Mouse (Mus musculus): Measurements from ENCODE around the gene Nt5c1a. TPM values are rescaled to one million over a fixed set of nuclear protein-coding genes. Genes with fewer than 3 reads are reported as not detected.

The Nt5c1a gene
- not detected for polyA plus RNA-seq (2012; fragmentation: generic; extraction: Trizol)
- long read RNA-seq, experiment 1 = 0 reads
- long read RNA-seq, experiment 2 = 0 reads

GRCm38 (mm10) chr4:123201186-123202093 is at the start of gene Nt5c1a:
Gene Nt5c1a, plus strand, starts transcription at chr4:123201504.
- H3K36me3 ChIP-seq (ENCODE audit: control insufficient read depth, insufficient read depth) = no peaks in the 10 kb centered on the region
- H3K79me2 ChIP-seq (ENCODE audit: control insufficient read depth, insufficient read depth) = no peaks in the 10 kb centered on the region
- TF ChIP-seq MYOD1 (IDR thresholded peaks at IDR 0.05; ENCODE audit: control insufficient read depth, insufficient read length, low read depth) (no peak), CEBPB (IDR thresholded peaks at IDR 0.05; ENCODE audit: low read depth) (no peak), USF1 (IDR thresholded peaks at IDR 0.05; ENCODE audit: low read depth) (no peak), MAX (IDR thresholded peaks at IDR 0.05) (no peak), MYOG (IDR thresholded peaks at IDR 0.05; ENCODE audit: control insufficient read depth, extremely low read depth, insufficient read length) (no peak), FOSL1 (IDR thresholded peaks at IDR 0.05; ENCODE audit: insufficient read depth, low read length, poor library complexity, severe bottlenecking) (no peak), CTCF (IDR thresholded peaks at IDR 0.05; ENCODE audit: control insufficient read depth, insufficient read depth, insufficient read length) (no peak)
- no peak within 1 kb of the TSS for H3ac ChIP-seq (ENCODE audit: control insufficient read depth, insufficient read length, low read depth)
- peaks cover 67% of the 10 kb centered on the region for H3K27me3 ChIP-seq (ENCODE audit: control insufficient read depth, insufficient read depth, insufficient read length)
- H3K4me3 ChIP-seq (ENCODE audit: insufficient read depth, poor library complexity, severe bottlenecking) = no peak within 1 kb of the TSS
- no peaks in the 10 kb centered on the region for H3K79me3 ChIP-seq (ENCODE audit: low read depth)

- Histone ChIP-seq H3K4me3 (ENCODE audit: insufficient read depth, poor library complexity, severe bottlenecking) (no peak overlapping the region), H3ac (ENCODE audit: control insufficient read depth, insufficient read length, low read depth) (no peak overlapping the region), H3K36me3 (ENCODE audit: control insufficient read depth, insufficient read depth) (no peaks in the 10 kb centered on the region), H3K79me3 (ENCODE audit: low read depth) (no peaks in the 10 kb centered on the region), H3K27me3 (ENCODE audit: control insufficient read depth, insufficient read depth, insufficient read length) (peaks cover 20% of the 10 kb centered on the region), H3K79me2 (ENCODE audit: control insufficient read depth, insufficient read depth) (no peaks in the 10 kb centered on the region)
- no peak for TF ChIP-seq USF1 (IDR thresholded peaks at IDR 0.05; ENCODE audit: low read depth)
- no peak for TF ChIP-seq MAX (IDR thresholded peaks at IDR 0.05)
- TF ChIP-seq CTCF (IDR thresholded peaks at IDR 0.05; ENCODE audit: control insufficient read depth, insufficient read depth, insufficient read length) = no peak
- no peak for TF ChIP-seq MYOD1 (IDR thresholded peaks at IDR 0.05; ENCODE audit: control insufficient read depth, insufficient read length, low read depth)
- TF ChIP-seq CEBPB (IDR thresholded peaks at IDR 0.05; ENCODE audit: low read depth) = no peak
- TF ChIP-seq MYOG (IDR thresholded peaks at IDR 0.05; ENCODE audit: control insufficient read depth, extremely low read depth, insufficient read length) = no peak
- no peak for TF ChIP-seq FOSL1 (IDR thresholded peaks at IDR 0.05; ENCODE audit: insufficient read depth, low read length, poor library complexity, severe bottlenecking)
Observed at GRCm38 (mm10) chr4:123152003-123152402, 49.3 kb upstream of the Nt5c1a start.

- H3K79me3 ChIP-seq (ENCODE audit: low read depth) = no peaks in the 10 kb centered on the region
Observed at GRCm38 (mm10) chr4:123152976-123153375, 48.3 kb upstream of the Nt5c1a start.

GRCm38 (mm10) chr4:123155004-123155403 is 46.3 kb upstream of the Nt5c1a start:
- peaks cover 20% of the 10 kb centered on the region for H3K27me3 ChIP-seq (ENCODE audit: control insufficient read depth, insufficient read depth, insufficient read length)
- no peaks in the 10 kb centered on the region for H3K79me3 ChIP-seq (ENCODE audit: low read depth)
- no peaks in the 10 kb centered on the region for H3K79me2 ChIP-seq (ENCODE audit: control insufficient read depth, insufficient read depth)
- H3K36me3 ChIP-seq (ENCODE audit: control insufficient read depth, insufficient read depth) = no peaks in the 10 kb centered on the region
- H3ac ChIP-seq (ENCODE audit: control insufficient read depth, insufficient read length, low read depth) = no peak overlapping the region
- no peak overlapping the region for H3K4me3 ChIP-seq (ENCODE audit: insufficient read depth, poor library complexity, severe bottlenecking)
- TF ChIP-seq USF1 (IDR thresholded peaks at IDR 0.05; ENCODE audit: low read depth) (no peak), CTCF (IDR thresholded peaks at IDR 0.05; ENCODE audit: control insufficient read depth, insufficient read depth, insufficient read length) (no peak), MYOG (IDR thresholded peaks at IDR 0.05; ENCODE audit: control insufficient read depth, extremely low read depth, insufficient read length) (no peak), MYOD1 (IDR thresholded peaks at IDR 0.05; ENCODE audit: control insufficient read depth, insufficient read length, low read depth) (no peak), CEBPB (IDR thresholded peaks at IDR 0.05; ENCODE audit: low read depth) (no peak), FOSL1 (IDR thresholded peaks at IDR 0.05; ENCODE audit: insufficient read depth, low read length, poor library complexity, severe bottlenecking) (no peak), MAX (IDR thresholded peaks at IDR 0.05) (no peak)

More at GRCm38 (mm10) chr4:123152976-123153375, 48.3 kb upstream of the Nt5c1a start:
- Histone ChIP-seq H3K36me3 (ENCODE audit: control insufficient read depth, insufficient read depth) (no peaks in the 10 kb centered on the region), H3K79me2 (ENCODE audit: control insufficient read depth, insufficient read depth) (no peaks in the 10 kb centered on the region), H3K4me3 (ENCODE audit: insufficient read depth, poor library complexity, severe bottlenecking) (no peak overlapping the region), H3ac (ENCODE audit: control insufficient read depth, insufficient read length, low read depth) (no peak overlapping the region), H3K27me3 (ENCODE audit: control insufficient read depth, insufficient read depth, insufficient read length) (peaks cover 11% of the 10 kb centered on the region)
- TF ChIP-seq MAX (IDR thresholded peaks at IDR 0.05) = no peak
- no peak for TF ChIP-seq MYOG (IDR thresholded peaks at IDR 0.05; ENCODE audit: control insufficient read depth, extremely low read depth, insufficient read length)
- TF ChIP-seq USF1 (IDR thresholded peaks at IDR 0.05; ENCODE audit: low read depth) = no peak
- no peak for TF ChIP-seq CTCF (IDR thresholded peaks at IDR 0.05; ENCODE audit: control insufficient read depth, insufficient read depth, insufficient read length)

GRCm38 (mm10) chr4:123155427-123155826 is 45.9 kb upstream of the Nt5c1a start:
- Histone ChIP-seq H3K27me3 (ENCODE audit: control insufficient read depth, insufficient read depth, insufficient read length) (peaks cover 23% of the 10 kb centered on the region), H3K79me2 (ENCODE audit: control insufficient read depth, insufficient read depth) (no peaks in the 10 kb centered on the region), H3K79me3 (ENCODE audit: low read depth) (no peaks in the 10 kb centered on the region), H3K4me3 (ENCODE audit: insufficient read depth, poor library complexity, severe bottlenecking) (no peak overlapping the region), H3ac (ENCODE audit: control insufficient read depth, insufficient read length, low read depth) (no peak overlapping the region), H3K36me3 (ENCODE audit: control insufficient read depth, insufficient read depth) (no peaks in the 10 kb centered on the region)
- TF ChIP-seq CTCF (IDR thresholded peaks at IDR 0.05; ENCODE audit: control insufficient read depth, insufficient read depth, insufficient read length) = no peak
- TF ChIP-seq MAX (IDR thresholded peaks at IDR 0.05) = no peak
